Mouse (Mus musculus): ENCODE results near the gene Klk1b24.
"Not testable (repeated sequence)": the region's sequence is repeated elsewhere in the genome, so short reads cannot be mapped to it uniquely, and the experiment has no call there.

GRCm38 (mm10) chr7:44221601-44222000 lies 33.6 kb downstream of the Klk1b24 start:
- TF ChIP-seq POLR2AphosphoS2 (IDR thresholded peaks at IDR 0.05; ENCODE audit: insufficient read length, low read depth); POLR2A (IDR thresholded peaks at IDR 0.05; ENCODE audit: insufficient read length, low read depth); MAX (IDR thresholded peaks at IDR 0.05; ENCODE audit: low read depth); TCF12 (IDR thresholded peaks at IDR 0.05; ENCODE audit: insufficient read depth, poor library complexity, severe bottlenecking); MYOG (IDR thresholded peaks at IDR 0.05; ENCODE audit: control insufficient read depth in 1 of 3, insufficient read depth in 1 of 3, insufficient read length in 2 of 3, low read depth in 2 of 3); USF1 (IDR thresholded peaks at IDR 0.05; ENCODE audit: low read depth): not testable (repeated sequence)
